Mouse (Mus musculus) CH12.LX (cell line): ENCODE measurements around the gene Camta1. TPM values are rescaled to one million over a fixed set of nuclear protein-coding genes. Genes with fewer than 3 reads are reported as not detected.

Experiments used
- DNase-seq: peaks from one replicate; pipeline ENCODE4 v3.0.0-alpha.2; 2013; ENCODE audit errors: extremely low read depth
- H3K27ac ChIP-seq: 2 replicates; pipeline ENCODE4 v1.5.1; 2012; ENCODE audit warnings: low read depth, mild to moderate bottlenecking, control low read depth, moderate library complexity; ENCODE audit not compliant: insufficient read depth
- H3K27me3 ChIP-seq: replicated peaks from 2 replicates; pipeline ENCODE3; 2012; ENCODE audit warnings: inconsistent platforms
- H3K36me3 ChIP-seq, 2 experiments: replicated peaks in 1 of 2; 2 replicates each; pipeline versions ENCODE3 to v1.6.1; 2012; ENCODE audit warnings: inconsistent platforms in 1 of 2, low read length in 1 of 2, mild to moderate bottlenecking in 1 of 2, mixed read lengths in 1 of 2, moderate library complexity in 1 of 2; ENCODE audit not compliant: control insufficient read depth in 1 of 2, insufficient read depth in 1 of 2
- H3K4me1 ChIP-seq, 2 experiments: 2 replicates each; pipeline ENCODE4 v1.6.1; 2012; ENCODE audit warnings: inconsistent platforms in 1 of 2, moderate library complexity in 1 of 2; ENCODE audit not compliant: insufficient read depth in 2 of 2, control insufficient read depth in 1 of 2
- H3K4me2 ChIP-seq: 2 replicates; pipeline ENCODE4 v1.6.1; 2012; ENCODE audit warnings: low read depth, mild to moderate bottlenecking, control low read depth; ENCODE audit not compliant: poor library complexity, insufficient read depth, severe bottlenecking
- H3K4me3 ChIP-seq, 3 experiments: fragments of 150-350 bp in 1 of 3; sonication (generic) in 1 of 3; replicated peaks in 1 of 3; 2 replicates each; pipeline versions ENCODE3 to v1.5.1; 2011 to 2012; ENCODE audit warnings: low read depth in 2 of 3, low read length in 2 of 3, mild to moderate bottlenecking in 2 of 3, moderate library complexity in 2 of 3, control low read depth in 1 of 3, improper control_type of control experiment in 1 of 3, inconsistent platforms in 1 of 3, mixed read lengths in 1 of 3; ENCODE audit not compliant: poor library complexity in 1 of 3
- H3K79me2 ChIP-seq: replicated peaks from 2 replicates; pipeline ENCODE4 v1.6.1; 2012; ENCODE audit warnings: mild to moderate bottlenecking, moderate library complexity; ENCODE audit not compliant: control insufficient read depth, poor library complexity, insufficient read depth, severe bottlenecking; ENCODE audit errors: extremely low read depth
- H3K9ac ChIP-seq: 2 replicates; pipeline ENCODE4 v1.6.1; 2012; ENCODE audit warnings: low read depth, mild to moderate bottlenecking, control low read depth, moderate library complexity; ENCODE audit not compliant: insufficient read depth
- H3K9me3 ChIP-seq: replicated peaks from 2 replicates; pipeline ENCODE3; 2012; ENCODE audit warnings: low read length, inconsistent platforms, mixed read lengths
- CHD1 ChIP-seq: IDR thresholded peaks from 2 replicates; pipeline ENCODE4 v1.6.1; 2012; ENCODE audit warnings: low read depth, low read length, improper control_type of control experiment, inconsistent platforms
- ELF1 ChIP-seq: IDR thresholded peaks from 2 replicates; pipeline ENCODE4 v1.6.1; 2014; ENCODE audit warnings: low read depth, mild to moderate bottlenecking, inconsistent platforms, low read length, improper control_type of control experiment
- EP300 ChIP-seq: IDR thresholded peaks from 2 replicates; pipeline ENCODE4 v1.6.1; 2011; ENCODE audit warnings: low read length, improper control_type of control experiment
- ETS1 ChIP-seq: conservative IDR thresholded peaks from 2 replicates; pipeline ENCODE4 v1.6.1; 2012; ENCODE audit warnings: low read depth, mild to moderate bottlenecking, inconsistent platforms, low read length, improper control_type of control experiment, moderate library complexity
- HCFC1 ChIP-seq: IDR thresholded peaks from 2 replicates; pipeline ENCODE4 v1.6.1; 2012; ENCODE audit warnings: low read depth, mild to moderate bottlenecking, inconsistent platforms, low read length, improper control_type of control experiment
- IRF4 ChIP-seq: IDR thresholded peaks from 2 replicates; pipeline ENCODE4 v1.6.1; 2014; ENCODE audit warnings: low read depth, mild to moderate bottlenecking, inconsistent platforms, low read length, improper control_type of control experiment
- JUN ChIP-seq: IDR thresholded peaks from 2 replicates; pipeline ENCODE4 v1.6.1; 2011; ENCODE audit warnings: low read depth, mild to moderate bottlenecking, low read length, improper control_type of control experiment, moderate library complexity; ENCODE audit not compliant: insufficient read depth
- JUND ChIP-seq: conservative IDR thresholded peaks from 2 replicates; pipeline ENCODE4 v1.6.1; 2011; ENCODE audit warnings: low read depth, low read length, improper control_type of control experiment
- MYC ChIP-seq: IDR thresholded peaks from 2 replicates; pipeline ENCODE4 v1.6.1; 2011; ENCODE audit warnings: low read depth, mild to moderate bottlenecking, improper control_type of control experiment, low read length
- NELFE ChIP-seq: IDR thresholded peaks from 2 replicates; pipeline ENCODE4 v1.6.1; 2011; ENCODE audit warnings: low read depth, low read length, improper control_type of control experiment
- NRF1 ChIP-seq: IDR thresholded peaks from 2 replicates; pipeline ENCODE4 v1.6.1; 2014; ENCODE audit warnings: low read depth, mild to moderate bottlenecking, inconsistent platforms, low read length, improper control_type of control experiment, moderate library complexity
- POLR2A ChIP-seq: IDR thresholded peaks from 2 replicates; pipeline ENCODE4 v1.6.1; 2011; ENCODE audit warnings: low read depth, mild to moderate bottlenecking, improper control_type of control experiment, low read length
- POLR2AphosphoS2 ChIP-seq: IDR thresholded peaks from 2 replicates; pipeline ENCODE4 v1.6.1; 2011; ENCODE audit warnings: low read depth, low read length, improper control_type of control experiment
- SMC3 ChIP-seq: IDR thresholded peaks from 2 replicates; pipeline ENCODE4 v1.6.1; 2011; ENCODE audit warnings: low read depth, low read length, improper control_type of control experiment
- TBP ChIP-seq: conservative IDR thresholded peaks from 2 replicates; pipeline ENCODE4 v1.6.1; 2011; ENCODE audit warnings: low read depth, low read length, improper control_type of control experiment
- TCF12 ChIP-seq: IDR thresholded peaks from 2 replicates; pipeline ENCODE4 v1.6.1; 2014; ENCODE audit warnings: low read depth, mild to moderate bottlenecking, inconsistent platforms, low read length, improper control_type of control experiment
- UBTF ChIP-seq: IDR thresholded peaks from 2 replicates; pipeline ENCODE4 v1.6.1; 2012; ENCODE audit warnings: low read depth, mild to moderate bottlenecking, inconsistent platforms, low read length, improper control_type of control experiment, moderate library complexity
- USF2 ChIP-seq: conservative IDR thresholded peaks from 2 replicates; pipeline ENCODE4 v1.6.1; 2011; ENCODE audit warnings: low read depth, low read length, improper control_type of control experiment
- ZNF384 ChIP-seq: IDR thresholded peaks from 2 replicates; pipeline ENCODE4 v1.6.1; 2012; ENCODE audit warnings: low read depth, low read length, improper control_type of control experiment, inconsistent platforms
- dilution Hi-C: fragments of 300-500 bp; cut with MboI; formaldehyde crosslinking; loops from 2 replicates; pipeline ENCODE4 v1.14.3; 2020; ENCODE audit warnings: low sequenced_read_pairs; ENCODE audit not compliant: extremely low pct_unique_long_range_greater_than_20kb, extremely low pct_ligation_motif_present
- in situ Hi-C: fragments of 300-500 bp; cut with MboI; formaldehyde crosslinking; loops from 3 replicates; pipeline ENCODE4 v1.14.3; 2019; ENCODE audit warnings: low sequenced_read_pairs, low pct_ligation_motif_present, low pct_unique_long_range_greater_than_20kb, mixed read lengths
- polyA plus RNA-seq: library from polyadenylated mRNA; unstranded; fragments of >175 nt; gene quantifications from 2 replicates; pipeline ENCODE4 v1.2.1, GENCODE M21; 2012; ENCODE audit warnings: low read depth; ENCODE audit not compliant: insufficient read length
- total RNA-seq, 2 experiments: library from RNA; depleted of rRNA; stranded (reverse); fragments of 300-350 nt in 1 of 2; fragments of >200 nt in 1 of 2; gene quantifications; 2 replicates each; pipeline ENCODE4 v1.2.3; 2012 to 2014

Gene Camta1
- total and polyA plus RNA-seq, 3 experiments = 9.9 to 32.5 (median 15.3) TPM

- no peak for TF ChIP-seq UBTF
- no peak for TF ChIP-seq POLR2A
- Histone ChIP-seq H3K9me3 (peaks cover 82% of the 10 kb centered on the region), H3K27me3 (no peaks in the 10 kb centered on the region), H3K4me1 (no peaks in the 10 kb centered on the region), H3K27ac (no peak overlapping the region), H3K4me3 (no peak overlapping the region), H3K4me2 (no peak overlapping the region), H3K9ac (no peak overlapping the region), H3K79me2 (no peaks in the 10 kb centered on the region), H3K36me3 (no peaks in the 10 kb centered on the region)
- DNase-seq = no peak
- dilution Hi-C loops (no loop called here), in situ Hi-C loops (no loop called here)
Observed at GRCm38 (mm10) chr4:151389345-151389744, 472.3 kb downstream of the Camta1 start.

GRCm38 (mm10) chr4:151386701-151387451 lies 474.8 kb downstream of the Camta1 start:
- TF ChIP-seq TCF12 = no peak
- TF ChIP-seq SMC3 = no peak
- TF ChIP-seq JUN = no peak
- TF ChIP-seq HCFC1 = no peak
- no peak for TF ChIP-seq IRF4
- no peak for TF ChIP-seq ZNF384
- TF ChIP-seq NRF1 = no peak
- no peak for TF ChIP-seq JUND
- no peak for TF ChIP-seq ELF1
- no peak for TF ChIP-seq CHD1
- TF ChIP-seq ETS1 = no peak
- no peak for TF ChIP-seq EP300
- no peak for TF ChIP-seq POLR2AphosphoS2
- TF ChIP-seq POLR2A = no peak
- TF ChIP-seq MYC = no peak
- no peak for TF ChIP-seq TBP
- TF ChIP-seq USF2 = no peak
- TF ChIP-seq NELFE = no peak
- Histone ChIP-seq H3K27me3 (no peaks in the 10 kb centered on the region), H3K9ac (no peak overlapping the region), H3K27ac (no peak overlapping the region), H3K36me3 (no peaks in the 10 kb centered on the region), H3K9me3 (peaks cover 89% of the 10 kb centered on the region), H3K79me2 (no peaks in the 10 kb centered on the region), H3K4me1 (no peaks in the 10 kb centered on the region), H3K4me2 (no peak overlapping the region), H3K4me3 (no peak overlapping the region)
- in situ Hi-C loops (no loop called here), dilution Hi-C loops (no loop called here)
- DNase-seq = no peak
